Mouse (Mus musculus) liver, embryonic 16.5 days (tissue): ENCODE measurements around the gene Glg1. TPM values are rescaled to one million over a fixed set of nuclear protein-coding genes. Genes with fewer than 3 reads are reported as not detected.
"Not testable (repeated sequence)": the region's sequence is repeated elsewhere in the genome, so short reads cannot be mapped to it uniquely, and the experiment has no call there.

Experiments
- ATAC-seq: fragments of 200-750 bp; cut with Nextera tagmentation; 2 replicates; pipeline ENCODE4 v1.8.0; 2017; ENCODE audit warnings: low read depth, mild to moderate bottlenecking, moderate number of reproducible peaks, moderate library complexity
- H3K27ac ChIP-seq: fragments of 300-500 bp; sonication (generic); 2 replicates; pipeline ENCODE4 v1.5.1; 2014; ENCODE audit warnings: mild to moderate bottlenecking, low read length
- H3K27me3 ChIP-seq: fragments of 300-500 bp; sonication (generic); 2 replicates; pipeline ENCODE4 v1.6.1; 2014; ENCODE audit warnings: low read depth, low read length, mixed read lengths; ENCODE audit not compliant: control insufficient read depth, insufficient read depth
- H3K36me3 ChIP-seq: fragments of 300-500 bp; sonication (generic); 2 replicates; pipeline ENCODE4 v1.6.1; 2014; ENCODE audit warnings: mild to moderate bottlenecking; ENCODE audit not compliant: control insufficient read depth, insufficient read depth
- H3K4me1 ChIP-seq: fragments of 300-500 bp; sonication (generic); 2 replicates; pipeline ENCODE4 v1.6.1; 2014; ENCODE audit warnings: low read depth, low read length, mixed read lengths; ENCODE audit not compliant: control insufficient read depth
- H3K4me2 ChIP-seq: fragments of 300-500 bp; sonication (generic); 2 replicates; pipeline ENCODE4 v1.6.1; 2014; ENCODE audit warnings: low read depth, low read length, mixed read lengths
- H3K4me3 ChIP-seq: fragments of 300-500 bp; sonication (generic); 2 replicates; pipeline ENCODE4 v1.5.1; 2014; ENCODE audit warnings: low read depth, mild to moderate bottlenecking, low read length
- H3K9ac ChIP-seq: fragments of 300-500 bp; sonication (generic); 2 replicates; pipeline ENCODE4 v1.6.1; 2014; ENCODE audit warnings: low read depth, low read length
- H3K9me3 ChIP-seq: fragments of 300-500 bp; sonication (generic); replicated peaks from 2 replicates; pipeline ENCODE4 v1.6.1; 2016; ENCODE audit warnings: low read length; ENCODE audit not compliant: control insufficient read depth
- WGBS: fragments of 180-500 bp; shearing (Covaris S2); extraction: QIAGEN DNeasy Blood & Tissue Kit; methylation state at CpG from one replicate; pipeline ENCODE4 v1.1.7; 2014; ENCODE audit not compliant: insufficient replicate concordance; 5-methylcytosine and 5-hydroxymethylcytosine counted together
- polyA plus RNA-seq: library from polyadenylated mRNA; unstranded; fragments of >200 nt; fragmentation: Nextera tagmentation; extraction: Ambion mirVana; gene quantifications from 2 replicates; pipeline ENCODE4 v1.2.1, GENCODE M21; 2015

Glg1 gene
- polyA plus RNA-seq, 1 experiment from 2014 or later: 17.4 TPM

DNA sequence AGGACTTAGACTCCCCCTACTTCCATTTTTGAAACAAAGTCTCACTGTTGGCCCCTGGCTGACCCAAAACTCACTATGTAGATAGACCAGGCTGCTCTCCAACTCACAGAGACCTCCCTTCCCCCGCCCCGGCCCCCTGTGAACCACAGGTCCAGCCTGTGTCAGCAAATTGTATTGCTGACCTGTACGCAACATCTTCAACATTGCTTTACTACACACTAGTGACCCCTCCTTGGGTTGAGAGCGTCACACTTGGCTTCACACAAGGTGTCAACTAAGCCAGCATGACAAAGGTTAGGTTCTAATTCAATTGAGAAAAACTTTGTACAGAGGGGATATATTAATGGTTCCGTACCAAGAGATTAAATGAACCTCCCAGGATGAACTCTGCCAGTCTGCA, 1.2 kb upstream of the Glg1 start:
- no peaks in the 10 kb centered on the region for H3K36me3 ChIP-seq
- no peak overlapping the region for H3K9ac ChIP-seq
- WGBS: 87% methylated on average over 5 of the region's 5 CpGs
- H3K9me3 ChIP-seq: no peaks in the 10 kb centered on the region
- no peak for ATAC-seq
- no peak overlapping the region for H3K4me3 ChIP-seq
- peaks cover 3% of the 10 kb centered on the region for H3K27me3 ChIP-seq
- H3K4me2 ChIP-seq: 0 out of 2 replicates have a peak overlapping the region, but pooled peaks have one; percentile 72
- peaks cover 16% of the 10 kb centered on the region for H3K4me1 ChIP-seq
- H3K27ac ChIP-seq: no peak overlapping the region

DNA sequence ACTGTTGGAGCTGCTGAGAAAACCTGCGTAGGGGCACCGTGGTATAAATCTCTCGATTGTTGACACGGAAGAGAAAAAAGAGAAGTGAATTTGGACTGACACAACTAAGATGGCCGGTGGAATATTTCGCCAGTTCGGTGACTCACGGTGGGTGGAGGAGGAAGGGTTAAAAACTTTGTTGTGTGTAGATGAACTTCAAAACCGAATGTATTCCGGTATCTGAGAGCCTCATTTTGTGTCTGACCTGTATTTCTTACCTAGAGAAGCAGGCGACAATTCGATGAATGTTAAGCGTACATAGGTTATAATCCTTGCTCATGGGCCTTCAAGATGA, 359 bp upstream of the Glg1 start:
- H3K4me2 ChIP-seq: peak overlapping the region; percentile 72
- no peaks in the 10 kb centered on the region for H3K9me3 ChIP-seq
- H3K4me1 ChIP-seq: peaks cover 16% of the 10 kb centered on the region
- no peaks in the 10 kb centered on the region for H3K36me3 ChIP-seq
- H3K4me3 ChIP-seq: peak overlapping the region; percentile 95
- WGBS: 8% methylated on average over 13 of the region's 13 CpGs
- H3K27ac ChIP-seq: peak overlapping the region; percentile 97
- H3K9ac ChIP-seq: peak overlapping the region; percentile 93
- peaks cover 3% of the 10 kb centered on the region for H3K27me3 ChIP-seq
- no peak for ATAC-seq

DNA sequence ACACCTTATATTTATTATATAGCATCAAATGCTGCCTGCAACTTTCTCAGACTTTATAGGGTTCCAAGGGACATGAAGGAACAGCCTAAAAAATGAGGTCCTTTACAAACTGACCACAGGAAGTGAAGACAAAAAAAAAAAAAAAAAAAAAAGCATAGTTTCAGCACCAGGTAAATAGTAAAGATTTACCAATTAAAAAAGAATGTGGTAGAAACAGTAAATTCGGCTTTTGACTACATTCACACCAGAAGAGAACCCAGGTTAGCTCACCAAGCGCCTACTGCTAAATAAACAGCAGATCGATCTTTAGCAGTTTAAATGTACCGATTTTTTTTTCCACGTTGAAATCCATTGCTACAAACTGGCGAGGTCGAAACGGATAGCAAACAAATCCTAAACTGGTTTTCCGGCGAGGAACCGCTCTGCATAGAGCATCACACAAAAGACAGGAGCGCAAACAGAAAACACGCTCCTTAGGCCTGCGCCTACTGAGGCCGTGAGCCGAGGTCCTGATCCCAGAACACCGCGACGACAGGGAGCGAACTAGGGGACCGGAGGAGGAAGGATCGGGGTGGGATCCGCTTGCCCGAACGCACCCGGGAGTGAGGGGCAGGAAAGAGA, 896 bp downstream of the Glg1 start:
- WGBS: under 1% methylated on average over 26 of the region's 26 CpGs
- Histone ChIP-seq H3K27ac (peak overlapping the region; percentile 97), H3K4me2 (peak overlapping the region; percentile 72), H3K4me1 (peaks cover 16% of the 10 kb centered on the region), H3K4me3 (peak overlapping the region; percentile 95), H3K9me3 (no peaks in the 10 kb centered on the region), H3K27me3 (peaks cover 3% of the 10 kb centered on the region), H3K9ac (peak overlapping the region; percentile 93), H3K36me3 (no peaks in the 10 kb centered on the region)
- ATAC-seq: peak; percentile 36

DNA sequence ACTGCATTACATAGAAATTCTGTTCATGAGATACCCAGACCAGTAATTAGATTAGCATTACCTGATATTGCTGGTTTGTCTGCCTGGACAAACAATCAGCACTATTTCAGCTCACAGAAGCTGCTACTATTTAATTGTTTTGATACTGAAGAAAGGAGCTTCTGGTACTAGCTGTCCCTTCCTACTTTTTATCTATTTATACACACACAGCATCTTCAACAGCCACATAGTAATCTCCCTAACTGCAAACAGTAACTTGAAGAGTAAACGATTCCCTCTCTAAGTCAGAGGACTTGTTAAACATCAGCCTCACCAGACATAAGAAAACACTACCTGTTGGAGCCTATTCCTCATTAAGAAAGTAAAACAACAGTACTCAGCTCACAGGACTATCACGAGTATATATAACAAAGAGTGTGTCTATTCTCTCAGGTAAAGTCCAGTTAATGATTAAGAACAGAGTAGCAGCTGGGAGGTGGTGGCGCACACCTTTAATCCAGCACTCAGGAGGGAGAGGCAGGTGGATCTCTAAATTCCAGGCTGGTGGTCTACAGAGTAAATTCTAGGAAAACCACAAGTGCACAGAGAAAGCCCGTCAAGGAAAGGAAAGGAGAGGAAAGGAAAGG, 6.4 kb downstream of the Glg1 start:
- no peaks in the 10 kb centered on the region for H3K36me3 ChIP-seq
- no peak overlapping the region for H3K4me3 ChIP-seq
- H3K27me3 ChIP-seq: no peaks in the 10 kb centered on the region
- peak; percentile 35; the same call in 1 of the 2 replicates for ATAC-seq
- peaks cover 13% of the 10 kb centered on the region for H3K4me1 ChIP-seq
- H3K4me2 ChIP-seq: peak overlapping the region; percentile 9; the same call in 1 of the 2 replicates
- H3K9me3 ChIP-seq: no peaks in the 10 kb centered on the region
- WGBS: 41% methylated on average over 4 of the region's 4 CpGs
- H3K9ac ChIP-seq: no peak overlapping the region
- no peak overlapping the region for H3K27ac ChIP-seq

DNA sequence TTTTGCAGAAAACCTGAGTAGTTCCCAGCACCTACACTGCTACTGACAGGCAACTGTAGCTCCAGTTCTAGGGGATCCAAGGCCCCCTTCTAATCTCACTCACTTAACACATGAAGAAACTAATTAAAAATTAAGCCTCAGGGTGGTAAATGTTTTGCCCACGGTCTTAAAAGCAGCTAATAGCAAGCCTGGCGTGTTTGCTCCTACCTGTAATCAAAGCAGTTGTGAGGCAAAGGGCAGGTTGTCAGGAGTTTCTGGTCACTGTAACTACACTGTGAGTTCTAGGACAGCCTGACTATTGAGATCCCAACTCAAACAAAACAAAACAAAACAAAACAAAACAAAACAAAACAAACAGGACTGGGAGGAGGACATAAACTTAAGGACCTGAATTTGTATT, 8.9 kb downstream of the Glg1 start:
- 64% methylated on average over 2 of the region's 2 CpGs for WGBS
- no peak overlapping the region for H3K4me3 ChIP-seq
- no peak for ATAC-seq

DNA sequence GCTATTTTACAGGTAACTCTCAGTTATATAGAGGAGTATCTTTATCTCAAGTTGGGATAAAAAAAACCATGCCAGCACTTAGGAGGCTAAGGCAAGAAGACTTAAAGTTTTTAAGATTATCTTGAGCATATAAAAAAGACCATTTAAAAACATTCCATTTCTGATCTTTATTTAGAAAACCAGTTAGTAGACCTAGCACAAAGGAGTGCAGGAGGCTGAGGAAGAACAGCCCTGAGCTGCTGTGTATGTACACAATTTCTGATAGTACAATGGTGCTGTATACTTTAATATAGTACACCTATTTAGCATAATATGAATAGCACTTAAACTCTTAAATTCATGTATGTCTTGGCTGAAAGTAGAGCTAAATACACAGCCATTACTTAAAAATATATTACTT, 10.9 kb downstream of the Glg1 start:
- H3K4me2 ChIP-seq: no peak overlapping the region
- H3K27ac ChIP-seq: no peak overlapping the region
- no peaks in the 10 kb centered on the region for H3K9me3 ChIP-seq
- H3K4me1 ChIP-seq: peaks cover 9% of the 10 kb centered on the region
- H3K9ac ChIP-seq: no peak overlapping the region
- no peak for ATAC-seq
- H3K27me3 ChIP-seq: no peaks in the 10 kb centered on the region
- no peaks in the 10 kb centered on the region for H3K36me3 ChIP-seq
- H3K4me3 ChIP-seq: no peak overlapping the region

More for the DNA sequence above, 8.9 kb downstream of the Glg1 start:
- no peaks in the 10 kb centered on the region for H3K36me3 ChIP-seq
- H3K4me1 ChIP-seq: peaks cover 9% of the 10 kb centered on the region
- no peaks in the 10 kb centered on the region for H3K27me3 ChIP-seq
- H3K9me3 ChIP-seq: no peaks in the 10 kb centered on the region
- H3K4me2 ChIP-seq: no peak overlapping the region
- no peak overlapping the region for H3K27ac ChIP-seq
- no peak overlapping the region for H3K9ac ChIP-seq

DNA sequence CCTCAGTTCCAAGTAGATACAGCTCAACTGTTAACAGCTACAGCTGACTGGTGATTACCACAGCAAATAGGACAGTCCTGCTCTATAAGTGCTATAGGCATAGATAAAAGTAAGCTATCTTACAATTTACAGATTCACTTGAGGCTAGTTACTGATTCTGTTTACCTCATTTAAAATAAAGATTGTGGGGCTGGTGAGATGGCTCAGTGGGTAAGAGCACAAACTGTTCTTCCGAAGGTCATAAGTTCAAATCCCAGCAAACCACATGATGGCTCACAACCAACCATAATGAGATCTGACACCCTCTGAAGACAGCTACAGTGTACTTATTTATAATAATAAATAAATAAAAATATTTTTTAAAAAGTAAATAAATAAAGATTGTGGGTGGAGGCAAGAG, 12.2 kb downstream of the Glg1 start:
- H3K4me2 ChIP-seq, H3K9ac ChIP-seq, H3K27ac ChIP-seq, H3K9me3 ChIP-seq, H3K4me3 ChIP-seq, H3K36me3 ChIP-seq, H3K27me3 ChIP-seq, ATAC-seq, H3K4me1 ChIP-seq: not testable (repeated sequence)
- WGBS: 80% methylated on average over 1 of the region's 1 CpGs

DNA sequence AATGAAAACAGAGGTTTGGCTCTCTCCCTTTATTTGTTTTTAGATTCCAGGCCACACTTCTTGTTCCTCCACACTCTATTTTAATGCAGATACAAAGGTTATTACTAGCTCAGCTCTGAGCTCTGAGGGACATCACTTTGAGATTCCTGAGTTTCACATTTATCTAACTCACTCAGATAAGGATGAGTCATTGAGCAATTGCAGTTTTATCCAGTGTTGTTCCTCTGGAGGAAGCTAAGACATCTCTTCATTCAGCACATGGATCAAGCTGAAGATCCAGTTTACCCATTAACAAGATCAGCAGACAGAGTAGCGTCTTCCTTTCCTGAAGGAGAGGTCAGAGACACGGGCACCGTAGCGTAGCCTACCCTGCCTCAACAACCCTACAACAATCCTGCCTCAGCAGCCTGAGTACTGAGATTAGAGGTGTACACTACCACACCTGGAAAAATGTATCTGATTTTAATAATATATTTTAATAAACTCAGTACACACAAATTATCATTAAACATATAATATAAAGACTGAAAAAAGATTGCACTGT, 12.7 kb downstream of the Glg1 start:
- WGBS: 73% methylated on average over 4 of the region's 4 CpGs

DNA sequence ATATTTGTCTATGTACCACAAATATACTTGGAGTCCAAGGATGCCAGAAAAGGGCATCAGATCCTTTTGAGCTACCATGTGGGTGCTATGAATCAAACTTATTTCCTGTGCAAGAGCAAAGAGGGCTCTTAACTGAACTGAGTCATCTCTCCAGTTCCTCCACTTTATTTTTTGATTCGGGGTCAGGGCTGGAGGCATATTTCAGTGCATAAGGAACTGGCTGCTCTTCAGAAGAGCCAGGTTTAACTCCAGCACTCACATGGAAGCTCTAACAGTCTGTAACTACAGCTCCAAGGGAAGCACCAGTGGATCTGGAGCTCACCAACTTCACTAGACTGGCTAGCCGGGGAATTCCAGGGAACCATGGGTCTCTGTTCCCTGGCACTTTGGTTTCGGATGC, 21.7 kb downstream of the Glg1 start:
- WGBS: 68% methylated on average over 3 of the region's 3 CpGs
- H3K9ac ChIP-seq: no peak overlapping the region
- no peak for ATAC-seq
- H3K4me2 ChIP-seq: no peak overlapping the region
- H3K27ac ChIP-seq: no peak overlapping the region
- no peaks in the 10 kb centered on the region for H3K9me3 ChIP-seq
- H3K4me3 ChIP-seq: no peak overlapping the region
- no peaks in the 10 kb centered on the region for H3K4me1 ChIP-seq
- H3K27me3 ChIP-seq: no peaks in the 10 kb centered on the region
- no peaks in the 10 kb centered on the region for H3K36me3 ChIP-seq

More for the DNA sequence above, 12.7 kb downstream of the Glg1 start:
- Histone ChIP-seq H3K9ac (no peak overlapping the region), H3K27ac (no peak overlapping the region), H3K4me1 (peaks cover 3% of the 10 kb centered on the region; the same call in 1 of the 2 replicates), H3K4me3 (no peak overlapping the region), H3K4me2 (no peak overlapping the region), H3K9me3 (no peaks in the 10 kb centered on the region), H3K36me3 (no peaks in the 10 kb centered on the region), H3K27me3 (no peaks in the 10 kb centered on the region)
- ATAC-seq: no peak
